Mouse (Mus musculus) bone marrow macrophage, adult 2 months (primary cell): ENCODE results near the gene Ntrk3.

Experiments
- CTCF ChIP-seq: IDR thresholded peaks from 2 replicates; pipeline ENCODE4 v1.5.1; 2012; ENCODE audit warnings: low read depth, mild to moderate bottlenecking, low read length, moderate library complexity
- POLR2A ChIP-seq: IDR thresholded peaks from 2 replicates; pipeline ENCODE4 v1.6.1; 2012; ENCODE audit warnings: mild to moderate bottlenecking, low read depth, low read length, borderline replicate concordance

GRCm38 (mm10) chr7:78378306-78378705 lies 359.5 kb downstream of the Ntrk3 start:
- TF ChIP-seq CTCF (no peak), POLR2A (no peak)
